Mouse (Mus musculus): ENCODE data around the gene Fes. TPM values are rescaled to one million over a fixed set of nuclear protein-coding genes. Genes with fewer than 3 reads are reported as not detected.

The Fes gene
- 42.2 and 53.1 TPM in 2 replicates for polyA plus RNA-seq (2012; ENCODE audit: insufficient read depth, low replicate concordance)

DNA sequence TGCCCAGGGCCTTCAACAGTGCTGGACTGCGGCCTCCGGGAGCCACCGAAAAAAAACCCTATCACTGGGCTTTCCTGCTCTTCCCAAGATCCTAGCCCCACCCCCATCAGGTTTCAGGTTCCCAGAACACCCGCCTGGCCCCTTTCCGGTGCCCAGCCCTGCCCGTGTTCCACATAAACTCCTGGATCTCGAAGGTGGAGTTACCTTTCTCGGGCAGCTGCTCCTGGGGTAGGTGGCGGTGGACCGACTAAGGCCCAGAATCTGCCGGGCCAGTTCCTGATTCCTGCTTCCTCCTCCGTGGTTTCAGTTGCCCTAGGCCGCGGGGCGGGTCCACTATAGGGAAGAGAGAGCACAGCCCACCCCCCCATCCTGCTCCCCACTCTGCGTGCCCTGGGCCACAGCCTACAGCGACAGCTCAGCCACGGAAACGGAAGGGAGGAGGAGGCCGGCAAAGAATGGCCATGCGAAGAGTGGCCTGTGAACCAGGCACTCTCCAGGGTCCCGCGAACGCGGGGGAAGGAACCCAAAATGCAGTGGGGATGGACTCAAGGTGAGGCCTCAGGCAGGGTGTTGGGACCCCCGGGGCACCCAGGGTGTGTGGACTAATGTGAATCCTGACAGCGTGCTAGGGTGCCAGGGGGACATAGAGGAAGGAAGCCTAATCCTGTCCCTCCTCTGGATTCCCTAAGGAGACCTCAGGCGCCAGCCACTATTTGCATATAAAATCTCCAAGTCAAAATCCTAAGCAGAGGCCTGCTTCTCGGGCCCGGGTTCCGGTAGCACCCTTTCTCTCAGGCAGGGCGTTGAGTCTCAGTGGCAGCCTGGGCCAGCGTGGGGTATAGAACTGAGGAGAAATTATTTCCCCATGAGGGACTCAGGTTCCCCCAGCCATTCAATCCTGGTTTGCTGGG is at the start of gene Fes:
Fes (minus strand) TSS at position 314 of the 911 bp plus-strand sequence.
- H3K4me3 ChIP-seq (replicated peaks) = peak within 1 kb of the TSS; percentile 95
- no peaks in the 10 kb centered on the region for H3K9me3 ChIP-seq
- TF ChIP-seq GATA1 (IDR thresholded peaks at IDR 0.05; ENCODE audit: borderline replicate concordance, low read length) (no peak), FLI1 (IDR thresholded peaks at IDR 0.05; ENCODE audit: low read length) (no peak)
- H3K27me3 ChIP-seq (replicated peaks) = no peaks in the 10 kb centered on the region
- H3K36me3 ChIP-seq (replicated peaks; ENCODE audit: low read length) = peaks cover 78% of the 10 kb centered on the region
- H3K4me1 ChIP-seq = peaks cover 84% of the 10 kb centered on the region

- Histone ChIP-seq H3K36me3 (replicated peaks; ENCODE audit: low read length) (no peaks in the 10 kb centered on the region), H3K9me3 (no peaks in the 10 kb centered on the region), H3K4me1 (peaks cover 94% of the 10 kb centered on the region), H3K4me3 (replicated peaks) (no peak overlapping the region), H3K27me3 (replicated peaks) (no peaks in the 10 kb centered on the region)
- TF ChIP-seq FLI1 (IDR thresholded peaks at IDR 0.05; ENCODE audit: low read length) (no peak), GATA1 (IDR thresholded peaks at IDR 0.05; ENCODE audit: borderline replicate concordance, low read length) (no peak)
Measured at GRCm38 (mm10) chr7:80436571-80436970, 48.8 kb upstream of the Fes start.

DNA sequence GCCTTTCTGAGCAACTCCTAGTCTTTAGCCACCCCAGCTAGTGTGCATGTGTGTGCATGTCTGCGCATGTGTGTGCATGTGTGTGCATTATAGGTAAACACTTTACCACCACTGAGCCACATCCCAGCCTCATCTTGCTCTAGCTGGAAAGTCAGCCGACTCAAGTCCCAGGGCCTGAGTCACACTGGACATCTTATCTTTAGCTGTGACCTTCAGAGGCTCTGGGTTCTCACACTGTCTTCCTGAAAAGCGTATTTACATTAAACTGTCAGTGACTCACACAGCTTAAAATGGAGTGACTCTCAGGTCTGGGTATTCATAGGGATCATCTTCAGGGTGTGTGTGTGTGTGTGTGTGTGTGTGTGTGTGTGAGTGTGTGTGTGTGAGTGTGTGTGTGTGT is 47.8 kb upstream of the Fes start:
- Histone ChIP-seq H3K4me3 (replicated peaks) (peak overlapping the region; percentile 59), H3K36me3 (replicated peaks; ENCODE audit: low read length) (no peaks in the 10 kb centered on the region), H3K27me3 (replicated peaks) (peaks cover under 1% of the 10 kb centered on the region), H3K4me1 (peaks cover 85% of the 10 kb centered on the region), H3K9me3 (no peaks in the 10 kb centered on the region)
- TF ChIP-seq FLI1 (IDR thresholded peaks at IDR 0.05; ENCODE audit: low read length) (no peak), GATA1 (IDR thresholded peaks at IDR 0.05; ENCODE audit: borderline replicate concordance, low read length) (no peak)

GRCm38 (mm10) chr7:80429661-80430060 is 41.9 kb upstream of the Fes start:
- Histone ChIP-seq H3K27me3 (replicated peaks) (peaks cover 7% of the 10 kb centered on the region), H3K4me1 (peaks cover 69% of the 10 kb centered on the region), H3K9me3 (peaks cover 3% of the 10 kb centered on the region; the same call in 1 of the 2 replicates), H3K36me3 (replicated peaks; ENCODE audit: low read length) (no peaks in the 10 kb centered on the region), H3K4me3 (replicated peaks) (no peak overlapping the region)
- TF ChIP-seq FLI1 (IDR thresholded peaks at IDR 0.05; ENCODE audit: low read length) = no peak
- no peak for TF ChIP-seq GATA1 (IDR thresholded peaks at IDR 0.05; ENCODE audit: borderline replicate concordance, low read length)

- H3K4me3 ChIP-seq (replicated peaks) = no peak overlapping the region
- TF ChIP-seq FLI1 (IDR thresholded peaks at IDR 0.05; ENCODE audit: low read length) (no peak), GATA1 (IDR thresholded peaks at IDR 0.05; ENCODE audit: borderline replicate concordance, low read length) (no peak)
Measured at GRCm38 (mm10) chr7:80427730-80428129, 40.0 kb upstream of the Fes start.

DNA sequence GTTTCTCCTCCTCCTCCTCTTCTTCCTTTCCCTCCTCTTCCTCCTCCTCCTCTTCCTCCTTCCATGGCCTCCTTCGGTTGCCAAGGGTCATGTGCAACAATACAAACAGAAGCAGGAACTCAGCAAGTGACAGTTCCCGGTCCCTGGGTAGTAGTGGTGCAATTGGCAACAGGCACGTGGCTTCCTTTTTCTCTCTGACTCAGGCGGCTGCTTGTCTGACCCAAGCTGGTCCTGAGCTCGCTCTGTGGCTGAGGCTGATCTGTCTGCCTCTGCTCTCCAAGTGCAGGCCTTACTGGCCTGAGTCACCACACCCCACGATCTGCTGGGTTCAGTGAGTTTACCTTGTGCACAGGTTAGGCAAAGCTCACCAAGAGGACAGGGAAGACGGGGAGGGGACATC is 38.6 kb upstream of the Fes start:
- H3K4me3 ChIP-seq (replicated peaks) = peak overlapping the region; percentile 71
- H3K9me3 ChIP-seq = peaks cover 7% of the 10 kb centered on the region; the same call in 1 of the 2 replicates
- peaks cover 55% of the 10 kb centered on the region for H3K4me1 ChIP-seq
- TF ChIP-seq GATA1 (IDR thresholded peaks at IDR 0.05; ENCODE audit: borderline replicate concordance, low read length) (no peak), FLI1 (IDR thresholded peaks at IDR 0.05; ENCODE audit: low read length) (no peak)
- no peaks in the 10 kb centered on the region for H3K36me3 ChIP-seq (replicated peaks; ENCODE audit: low read length)
- peaks cover 7% of the 10 kb centered on the region for H3K27me3 ChIP-seq (replicated peaks)

More at GRCm38 (mm10) chr7:80427730-80428129, 40.0 kb upstream of the Fes start:
- H3K9me3 ChIP-seq = peaks cover 7% of the 10 kb centered on the region; the same call in 1 of the 2 replicates
- H3K36me3 ChIP-seq (replicated peaks; ENCODE audit: low read length) = no peaks in the 10 kb centered on the region
- H3K27me3 ChIP-seq (replicated peaks) = peaks cover 7% of the 10 kb centered on the region
- peaks cover 59% of the 10 kb centered on the region for H3K4me1 ChIP-seq

DNA sequence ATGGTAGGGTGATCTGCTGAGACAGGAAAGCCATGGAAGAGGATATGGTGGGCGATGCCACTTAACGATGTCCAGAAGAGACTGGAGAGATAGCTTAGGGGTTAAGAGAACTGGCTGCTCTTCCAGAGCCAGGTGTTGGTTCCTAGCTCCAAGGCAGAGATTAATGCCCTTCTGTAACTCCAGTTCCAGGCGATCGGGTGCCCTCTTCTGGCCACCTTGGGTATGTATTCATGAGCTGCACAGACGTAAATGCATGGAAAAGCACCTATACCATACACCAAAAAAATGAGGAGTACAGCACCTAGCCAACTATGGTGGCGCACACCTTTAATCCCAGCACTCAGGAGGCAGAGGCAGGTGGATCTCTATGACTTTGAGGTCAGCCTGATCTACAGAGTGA is 37.0 kb upstream of the Fes start:
- TF ChIP-seq GATA1 (IDR thresholded peaks at IDR 0.05; ENCODE audit: borderline replicate concordance, low read length) = no peak
- no peak for TF ChIP-seq FLI1 (IDR thresholded peaks at IDR 0.05; ENCODE audit: low read length)
- H3K4me3 ChIP-seq (replicated peaks) = no peak overlapping the region
- H3K4me1 ChIP-seq = peaks cover 64% of the 10 kb centered on the region
- peaks cover 7% of the 10 kb centered on the region; the same call in 1 of the 2 replicates for H3K9me3 ChIP-seq
- peaks cover 2% of the 10 kb centered on the region for H3K27me3 ChIP-seq (replicated peaks)
- no peaks in the 10 kb centered on the region for H3K36me3 ChIP-seq (replicated peaks; ENCODE audit: low read length)

DNA sequence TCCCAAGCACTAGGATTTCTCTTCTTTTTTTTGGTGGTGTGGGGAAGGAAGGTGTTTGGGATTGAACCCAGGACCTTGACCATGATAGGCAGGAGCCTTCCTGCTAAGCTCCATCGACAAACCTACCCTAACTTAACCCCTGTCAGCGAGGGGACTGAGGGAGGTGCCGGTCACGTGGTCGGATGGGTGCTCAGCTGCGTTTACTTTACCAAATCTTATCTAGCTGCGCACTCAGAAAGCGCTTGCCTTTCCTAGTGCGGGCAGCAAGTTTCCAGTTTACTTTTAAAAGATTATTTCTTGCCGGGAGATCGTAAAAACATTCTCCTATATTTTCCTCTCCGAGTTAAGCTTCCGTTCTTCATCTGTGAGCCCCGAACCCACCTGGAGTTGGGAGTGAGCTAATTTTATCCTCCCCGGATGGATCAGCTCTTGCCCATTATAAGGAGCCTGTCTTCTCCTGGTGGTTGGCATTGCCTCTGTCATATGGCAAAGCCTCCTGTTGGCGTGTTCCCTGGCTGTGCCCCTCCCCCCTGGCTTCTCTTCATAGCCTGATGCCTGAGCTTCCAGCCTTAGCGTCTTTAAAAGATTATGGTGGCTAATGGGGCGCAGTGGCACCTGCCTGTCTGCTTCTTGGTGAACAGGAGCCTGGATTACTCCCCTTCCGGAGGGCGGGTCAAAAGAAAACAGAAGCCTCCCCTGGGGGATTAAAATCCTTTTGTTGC is 35.2 kb upstream of the Fes start:
- Histone ChIP-seq H3K4me1 (peaks cover 72% of the 10 kb centered on the region), H3K36me3 (replicated peaks; ENCODE audit: low read length) (no peaks in the 10 kb centered on the region), H3K9me3 (peaks cover 7% of the 10 kb centered on the region; the same call in 1 of the 2 replicates), H3K27me3 (replicated peaks) (no peaks in the 10 kb centered on the region), H3K4me3 (replicated peaks) (peak overlapping the region; percentile 26)
- TF ChIP-seq GATA1 (IDR thresholded peaks at IDR 0.05; ENCODE audit: borderline replicate concordance, low read length) (no peak), FLI1 (IDR thresholded peaks at IDR 0.05; ENCODE audit: low read length) (no peak)

- no peaks in the 10 kb centered on the region for H3K36me3 ChIP-seq (replicated peaks; ENCODE audit: low read length)
- H3K9me3 ChIP-seq = peaks cover 7% of the 10 kb centered on the region; the same call in 1 of the 2 replicates
- no peaks in the 10 kb centered on the region for H3K27me3 ChIP-seq (replicated peaks)
- no peak overlapping the region for H3K4me3 ChIP-seq (replicated peaks)
- TF ChIP-seq GATA1 (IDR thresholded peaks at IDR 0.05; ENCODE audit: borderline replicate concordance, low read length) (no peak), FLI1 (IDR thresholded peaks at IDR 0.05; ENCODE audit: low read length) (no peak)
- peaks cover 72% of the 10 kb centered on the region for H3K4me1 ChIP-seq
Measured at GRCm38 (mm10) chr7:80421576-80421975, 33.8 kb upstream of the Fes start.

Data from megakaryocyte, embryonic 14.5 days (primary cell).